Mouse (Mus musculus) gastrocnemius, adult 2 months (tissue): ENCODE data around the gene Plcb1. TPM values are rescaled to one million over a fixed set of nuclear protein-coding genes. Genes with fewer than 3 reads are reported as not detected.

Experiments
- DNase-seq: peaks from one replicate; pipeline ENCODE4 v3.0.0; 2022
- H3K27ac ChIP-seq: fragments of 200-600 bp; 2 replicates; pipeline ENCODE4 v1.8.1; 2022; ENCODE audit warnings: mild to moderate bottlenecking
- H3K4me3 ChIP-seq: fragments of 200-600 bp; 2 replicates; pipeline ENCODE4 v1.8.1; 2022; ENCODE audit warnings: mild to moderate bottlenecking, moderate library complexity
- CTCF ChIP-seq: fragments of 200-600 bp; IDR thresholded peaks from 2 replicates; pipeline ENCODE4 v1.8.1; 2022; ENCODE audit warnings: antibody characterized with exemption, mild to moderate bottlenecking, moderate library complexity
- intact Hi-C: fragments of 180-260 bp; cut with DNase I; formaldehyde crosslinking; loops from one replicate; pipeline ENCODE4 v1.15.1; 2025
- total RNA-seq, 2 experiments: library from RNA; stranded (reverse); gene quantifications; 2 replicates each; pipeline ENCODE4 v1.2.3; 2021

Gene Plcb1
- total RNA-seq, 2 experiments from 2014 or later = 1.1 to 1.8 TPM

- no peak for TF ChIP-seq CTCF
- Histone ChIP-seq H3K4me3 (no peak overlapping the region), H3K27ac (no peak overlapping the region)
- DNase-seq = no peak
- intact Hi-C loops = no loop called here
Measured at GRCm38 (mm10) chr2:135092588-135093162, 306.8 kb downstream of the Plcb1 start.

DNA sequence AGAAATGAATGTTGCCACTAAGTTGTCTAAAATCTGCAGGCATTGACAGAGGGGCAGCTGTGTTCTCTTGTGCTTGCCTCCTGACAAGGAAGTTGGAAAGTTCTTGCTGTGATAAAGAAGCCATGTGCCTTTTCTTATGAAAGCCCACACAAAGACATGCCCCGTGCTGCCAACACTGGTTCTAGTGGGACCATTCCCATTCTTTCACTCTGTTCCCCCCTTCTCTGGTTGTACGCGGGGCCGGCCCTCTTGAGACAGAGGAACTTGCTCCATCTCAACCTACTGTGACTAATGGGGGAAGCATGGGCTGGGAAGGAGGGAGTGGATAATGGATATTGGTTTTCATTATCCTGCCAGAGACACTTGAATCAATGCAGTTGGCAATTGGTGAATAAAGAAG, 315.4 kb downstream of the Plcb1 start:
- no peak for DNase-seq
- no peak for TF ChIP-seq CTCF
- no peak overlapping the region for H3K27ac ChIP-seq
- H3K4me3 ChIP-seq = no peak overlapping the region
- intact Hi-C loops = no loop called here

DNA sequence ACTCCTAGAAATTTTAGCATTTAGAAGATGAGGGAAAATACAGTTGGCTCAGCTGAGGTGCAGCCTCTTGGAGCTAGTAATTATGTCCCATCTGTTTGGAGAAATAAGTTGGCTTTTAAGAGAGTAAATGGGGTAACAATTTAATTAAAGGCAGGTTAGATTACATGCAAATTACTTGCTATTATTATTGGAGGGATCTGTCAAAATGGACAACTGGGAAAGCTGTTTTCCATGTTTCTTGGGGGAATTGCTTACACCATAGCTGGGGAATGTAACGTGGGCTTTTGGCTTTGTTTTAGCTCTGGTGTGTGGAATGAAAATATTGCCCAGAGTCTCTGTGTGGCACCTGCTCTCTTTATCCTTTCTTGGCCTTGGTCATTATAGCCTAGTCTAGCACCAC, 316.1 kb downstream of the Plcb1 start:
- intact Hi-C loops = no loop called here
- TF ChIP-seq CTCF = no peak

DNA sequence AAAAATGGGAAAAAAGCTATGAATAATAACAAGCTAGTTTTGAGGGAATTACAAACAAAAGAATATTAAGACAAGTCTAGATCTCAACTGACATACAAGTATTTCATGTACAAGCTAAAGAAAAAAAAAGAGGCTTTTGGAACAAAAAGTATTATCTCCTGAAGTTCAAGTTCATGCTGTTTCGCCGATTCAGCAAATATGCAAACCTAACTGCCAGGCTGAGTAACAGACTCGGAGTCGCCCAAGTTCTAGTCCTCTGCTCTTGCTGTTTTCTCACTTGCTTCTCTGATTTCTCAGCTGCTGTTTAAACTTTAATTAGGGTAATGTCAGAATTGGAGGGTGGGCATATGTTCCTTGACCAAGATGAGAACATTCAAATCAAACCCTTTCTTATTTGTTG, 320.8 kb downstream of the Plcb1 start:
- H3K4me3 ChIP-seq = no peak overlapping the region
- intact Hi-C loops = no loop called here
- DNase-seq = no peak
- TF ChIP-seq CTCF = no peak
- no peak overlapping the region for H3K27ac ChIP-seq

More for the DNA sequence above, 316.1 kb downstream of the Plcb1 start:
- no peak for DNase-seq
- H3K27ac ChIP-seq = no peak overlapping the region
- H3K4me3 ChIP-seq = no peak overlapping the region

DNA sequence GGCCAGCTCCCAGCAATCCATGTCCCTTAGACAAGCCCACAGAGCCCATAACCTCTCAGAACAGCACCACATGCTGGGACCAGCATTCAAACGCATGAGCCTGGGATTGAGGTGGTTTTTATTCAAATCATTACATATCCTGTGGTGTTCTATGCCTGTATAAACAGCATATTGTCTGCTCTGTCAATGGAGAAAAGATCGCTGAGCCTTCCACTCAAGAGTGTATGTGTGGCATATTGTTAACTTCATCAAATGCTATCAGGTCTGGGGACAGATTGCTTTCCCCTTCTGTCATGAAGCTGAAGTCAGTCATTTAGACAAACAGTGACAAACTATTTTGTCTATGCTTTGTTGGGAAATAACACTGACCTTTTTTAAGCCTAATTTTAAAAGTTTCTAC, 322.7 kb downstream of the Plcb1 start:
- Histone ChIP-seq H3K4me3 (no peak overlapping the region), H3K27ac (no peak overlapping the region)
- intact Hi-C loops = no loop called here
- no peak for TF ChIP-seq CTCF
- DNase-seq = no peak

DNA sequence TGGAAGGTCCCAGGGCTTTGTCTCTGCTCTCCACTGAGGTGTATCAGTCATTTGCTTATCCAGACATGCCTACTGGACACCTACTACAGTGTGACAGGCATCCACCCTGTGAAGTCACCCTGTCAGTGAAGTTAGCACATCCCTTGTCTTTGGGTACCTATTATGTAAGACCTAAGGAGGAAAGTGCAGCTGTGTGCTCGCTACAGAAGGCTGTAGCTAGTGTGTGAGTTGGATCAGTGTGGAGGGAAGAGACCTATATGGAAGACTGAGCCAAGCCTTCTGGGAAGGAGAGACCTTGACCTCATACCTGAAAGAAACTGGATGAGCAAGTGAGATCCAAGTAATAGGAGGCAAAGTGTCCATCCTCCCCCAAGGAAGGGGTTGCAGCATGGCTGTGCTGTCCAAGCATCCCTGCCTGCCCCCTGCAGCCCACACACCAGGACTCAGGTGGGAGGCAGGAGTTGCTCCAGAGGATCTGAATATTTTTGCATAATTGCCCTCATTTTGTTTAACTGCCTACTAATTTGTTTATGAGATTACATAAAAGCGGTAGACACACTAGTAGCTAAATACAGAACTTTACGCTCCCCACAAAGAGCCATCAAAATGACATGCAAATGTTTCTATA, 328.7 kb downstream of the Plcb1 start:
- TF ChIP-seq CTCF = no peak
- Histone ChIP-seq H3K27ac (no peak overlapping the region), H3K4me3 (no peak overlapping the region)
- intact Hi-C loops = no loop called here
- DNase-seq = no peak

DNA sequence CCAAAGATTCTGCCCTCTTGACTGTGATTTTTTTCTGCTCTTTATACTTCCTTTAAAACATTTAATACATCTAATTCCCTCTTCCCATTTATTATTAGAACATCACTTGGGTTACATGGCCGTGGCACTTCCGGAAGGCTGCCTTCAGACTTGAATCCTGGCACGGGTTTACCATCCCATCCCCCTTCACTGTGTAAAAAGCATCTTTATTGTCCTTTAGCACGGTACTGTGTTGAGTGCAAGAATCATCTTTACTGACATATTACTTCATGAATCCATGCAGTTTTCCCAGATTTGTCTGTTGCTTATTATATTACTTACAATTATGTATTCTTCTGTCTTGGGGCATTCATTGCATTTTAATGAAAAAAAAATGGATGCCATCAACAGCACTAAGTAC, 337.2 kb downstream of the Plcb1 start:
- intact Hi-C loops = no loop called here
- Histone ChIP-seq H3K4me3 (no peak overlapping the region), H3K27ac (no peak overlapping the region)
- no peak for DNase-seq
- no peak for TF ChIP-seq CTCF

DNA sequence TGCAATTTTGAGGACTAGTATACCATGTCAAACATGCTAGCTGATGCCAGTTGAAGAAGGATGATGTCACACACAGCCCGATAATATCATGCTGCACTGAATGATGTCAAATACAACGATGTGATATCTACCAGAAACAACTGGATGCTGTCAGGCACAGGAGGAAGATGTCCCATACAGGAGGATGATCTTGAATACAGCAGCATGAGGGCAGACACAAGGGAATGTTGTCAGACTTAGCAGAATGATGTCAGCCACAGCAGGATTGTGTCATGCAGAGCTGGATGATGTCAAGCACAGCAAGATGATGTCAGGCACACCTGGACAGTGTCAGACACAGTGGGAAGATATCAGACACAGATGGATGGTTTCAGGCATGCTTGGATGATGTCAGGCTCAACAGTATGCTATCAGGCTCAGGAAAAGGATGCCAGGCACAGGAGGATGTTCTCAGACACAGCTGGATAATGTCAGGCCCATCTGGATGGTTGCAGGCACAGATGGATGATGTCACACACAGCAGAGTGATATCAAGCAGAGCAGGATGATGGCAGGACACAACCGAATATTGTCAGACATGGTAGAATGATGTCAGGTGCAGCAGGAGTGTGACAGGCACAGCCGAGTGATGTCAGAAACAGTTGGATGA, 338.0 kb downstream of the Plcb1 start:
- no peak overlapping the region for H3K27ac ChIP-seq
- no peak for TF ChIP-seq CTCF
- intact Hi-C loops = no loop called here

DNA sequence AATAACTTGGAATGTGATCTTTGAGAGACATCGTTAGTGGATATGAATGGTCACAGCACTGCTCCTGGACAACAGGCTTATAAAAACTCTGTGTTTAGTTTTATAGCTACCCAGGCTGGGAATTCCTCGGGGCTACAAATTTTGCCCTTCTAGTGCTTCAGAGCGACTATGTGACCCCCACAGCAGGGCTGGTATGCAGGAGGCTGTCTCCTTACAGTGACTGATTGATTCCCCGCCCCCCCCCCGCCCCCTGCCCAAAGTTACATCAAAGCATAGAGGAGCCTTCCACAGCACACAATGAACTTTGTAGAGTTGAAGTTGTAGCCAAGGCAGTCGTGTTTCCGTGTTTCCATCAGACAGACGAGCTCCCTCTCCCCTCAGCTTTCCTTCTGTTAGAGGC, 354.7 kb downstream of the Plcb1 start:
- TF ChIP-seq CTCF = no peak
- no peak for DNase-seq
- intact Hi-C loops = no loop called here
- no peak overlapping the region for H3K4me3 ChIP-seq
- H3K27ac ChIP-seq = no peak overlapping the region

More for the DNA sequence above, 338.0 kb downstream of the Plcb1 start:
- no peak overlapping the region for H3K4me3 ChIP-seq
- DNase-seq = no peak

- Histone ChIP-seq H3K4me3 (no peak overlapping the region), H3K27ac (no peak overlapping the region)
- DNase-seq = no peak
- no peak for TF ChIP-seq CTCF
- intact Hi-C loops = no loop called here
Measured at GRCm38 (mm10) chr2:135152289-135152688, 366.4 kb downstream of the Plcb1 start.

GRCm38 (mm10) chr2:135153248-135153647, 367.4 kb downstream of the Plcb1 start:
- intact Hi-C loops = no loop called here
- no peak overlapping the region for H3K27ac ChIP-seq

DNA sequence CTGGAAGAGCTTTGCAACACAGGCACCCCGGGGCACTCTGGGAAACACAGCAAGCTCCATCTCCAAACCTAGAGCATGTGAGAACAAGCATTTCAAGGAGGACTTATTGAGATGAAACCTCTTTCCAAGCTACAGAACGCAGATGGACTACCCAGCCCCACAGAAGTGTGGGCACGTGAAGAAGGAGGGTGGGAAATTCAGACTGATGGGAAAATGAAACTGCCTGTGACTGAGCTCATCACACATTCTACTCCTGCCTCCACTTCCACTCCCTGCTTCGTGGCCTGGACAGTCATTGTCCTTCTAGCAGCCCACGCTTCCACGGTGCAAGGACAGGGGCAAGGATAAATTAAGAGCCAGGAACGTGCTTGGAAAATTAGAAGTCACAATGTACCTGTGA, 370.2 kb downstream of the Plcb1 start:
- no peak for DNase-seq

More at GRCm38 (mm10) chr2:135153248-135153647, 367.4 kb downstream of the Plcb1 start:
- H3K4me3 ChIP-seq = no peak overlapping the region
- no peak for TF ChIP-seq CTCF
- DNase-seq = no peak

GRCm38 (mm10) chr2:135157961-135158360, 372.1 kb downstream of the Plcb1 start:
- Histone ChIP-seq H3K4me3 (no peak overlapping the region), H3K27ac (no peak overlapping the region)
- intact Hi-C loops = no loop called here
- no peak for DNase-seq
- no peak for TF ChIP-seq CTCF

More for the DNA sequence above, 370.2 kb downstream of the Plcb1 start:
- intact Hi-C loops = no loop called here
- Histone ChIP-seq H3K4me3 (no peak overlapping the region), H3K27ac (no peak overlapping the region)
- no peak for TF ChIP-seq CTCF
